Comparison of ENCODE assay signal across 12 mouse cellular contexts in the genomic region with DNA sequence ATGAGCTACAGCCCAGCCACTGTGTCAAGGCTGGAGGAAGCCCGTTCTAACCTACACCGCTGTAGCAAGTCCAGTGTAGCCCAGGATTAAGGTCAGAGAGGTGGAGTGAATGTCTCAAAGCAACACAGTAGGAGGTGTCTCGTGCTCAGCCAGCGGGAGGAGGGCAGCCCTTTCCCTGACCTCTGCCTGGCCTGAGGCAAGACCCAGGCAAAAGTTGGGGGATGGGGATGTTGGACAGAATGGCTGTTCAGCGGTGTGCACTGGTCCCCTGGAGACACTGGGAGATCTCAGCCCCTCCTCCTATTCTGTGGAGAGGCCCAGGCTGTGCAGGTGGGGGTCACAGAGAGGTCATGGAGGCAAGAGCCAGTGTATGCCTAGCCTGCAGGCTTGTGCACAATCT. TPM values are rescaled to one million over a fixed set of nuclear protein-coding genes. Genes with fewer than 3 reads are reported as not detected.
DNase-seq lines count a peak whose midpoint lies in the region; ATAC-seq and TF ChIP-seq lines count a peak whose summit lies in the region.
"Had no signal": no experiment of that assay in that cellular context is flagged by ENCODE, and none has a peak within 500 bp of the region (broad histone marks: within the 10 kb centered on the region; RNA-seq: fewer than 3 reads in every experiment).

No protein-coding gene starts in this region.

- 11% methylated on average over 5 of the region's 5 CpGs for WGBS in heart, embryonic 13.5 days
- WGBS in liver, embryonic 14.5 days (ENCODE audit: insufficient replicate concordance), result 30% methylated on average over 5 of the region's 5 CpGs

- no peak for ATAC-seq in heart, embryonic 13.5 days (ENCODE audit: extremely low read depth, insufficient number of reproducible peaks, low FRiP score, low TSS enrichment)
- peak; percentile 33; the same call in 1 of the 2 replicates for ATAC-seq in liver, embryonic 14.5 days (ENCODE audit: insufficient read depth)
- no peak for ATAC-seq in megakaryocyte progenitor cell, adult 5-6 weeks (replicated peaks; ENCODE audit: poor library complexity)
- ATAC-seq: CD4-positive, CD25-positive, alpha-beta regulatory T cell, adult 4 months; lung, postnatal 0 days had no signal

- 0 out of 2 replicates have a peak overlapping the region, but pooled peaks have one; percentile 25 for H3K9ac ChIP-seq in heart, embryonic 13.5 days
- no peak overlapping the region for H3K9ac ChIP-seq in liver, embryonic 14.5 days (replicated peaks)
- H3K9ac ChIP-seq: embryonic facial prominence, embryonic 13.5 days had no signal

- H3K4me3 ChIP-seq in heart, embryonic 13.5 days, result no peak overlapping the region
- no peak overlapping the region for H3K4me3 ChIP-seq in liver, embryonic 14.5 days (ENCODE audit: insufficient read depth in 1 of 2, low read depth in 2 of 2, low read length in 2 of 2)
- H3K4me3 ChIP-seq: embryonic facial prominence, embryonic 13.5 days had no signal

- no peaks in the 10 kb centered on the region for H3K36me3 ChIP-seq in heart, embryonic 13.5 days
- no peaks in the 10 kb centered on the region for H3K36me3 ChIP-seq in liver, embryonic 14.5 days (replicated peaks; ENCODE audit: control insufficient read depth, insufficient read depth, low read depth)
- H3K36me3 ChIP-seq: embryonic facial prominence, embryonic 13.5 days had no signal

- peaks cover 35% of the 10 kb centered on the region for H3K4me1 ChIP-seq in heart, embryonic 13.5 days
- H3K4me1 ChIP-seq in liver, embryonic 14.5 days (replicated peaks; ENCODE audit: control insufficient read depth in 2 of 2, insufficient read depth in 2 of 2, low read length in 1 of 2), result peaks cover 1 to 21% of the 10 kb centered on the region in 2 experiments; a peak in 3 of 4 replicates

- H3K27me3 ChIP-seq in heart, embryonic 13.5 days (replicated peaks), result no peaks in the 10 kb centered on the region
- no peaks in the 10 kb centered on the region; the same call in 1 of the 2 replicates for H3K27me3 ChIP-seq in liver, embryonic 14.5 days (ENCODE audit: control insufficient read depth, insufficient read depth, low read length)
- H3K27me3 ChIP-seq: embryonic facial prominence, embryonic 13.5 days had no signal

- TF ChIP-seq EP300 in liver, embryonic 14.5 days (IDR thresholded peaks at IDR 0.05; ENCODE audit: low read depth), result no peak

- TF ChIP-seq CTCF in liver, embryonic 14.5 days (IDR thresholded peaks at IDR 0.05; ENCODE audit: low read depth), result no peak

- peak overlapping the region; percentile 17; the same call in 1 of the 2 replicates for H3K27ac ChIP-seq in heart, embryonic 13.5 days (replicated peaks)
- no peak overlapping the region for H3K27ac ChIP-seq in liver, embryonic 14.5 days
- H3K27ac ChIP-seq: embryonic facial prominence, embryonic 13.5 days had no signal

- H3K4me2 ChIP-seq in heart, embryonic 13.5 days, result no peak overlapping the region
- H3K4me2 ChIP-seq in liver, embryonic 14.5 days (ENCODE audit: low read depth), result no peak overlapping the region
- H3K4me2 ChIP-seq: embryonic facial prominence, embryonic 13.5 days had no signal

- H3K9me3 ChIP-seq in heart, embryonic 13.5 days, result no peaks in the 10 kb centered on the region
- no peaks in the 10 kb centered on the region for H3K9me3 ChIP-seq in liver, embryonic 14.5 days (ENCODE audit: control insufficient read depth, low read length)
- H3K9me3 ChIP-seq: embryonic facial prominence, embryonic 13.5 days had no signal

- no peak for DNase-seq in heart, adult 11 months
- DNase-seq in Muller cell, postnatal 12 days (ENCODE audit: inconsistent ontology term), result peak; percentile 16
- peak; percentile 77 for DNase-seq in kidney, adult 18-20 months
- no peak for DNase-seq in liver, embryonic 14.5 days (ENCODE audit: low read depth in 3 of 3, low spot score in 3 of 3)
- DNase-seq in cerebellum, adult 18-20 months, result no peak
- DNase-seq in thymus, postnatal 25 days, result no peak

RNA-seq across cellular contexts. Expression of a gene that starts 24.2 kb away (rescaled TPM):
- 1.7 and 2.1 TPM in 2 replicates for polyA plus RNA-seq in heart, embryonic 13.5 days (2015; fragmentation: Nextera tagmentation; extraction: Ambion mirVana)
- polyA plus RNA-seq in liver, embryonic 14.5 days (2012; rRNA removed), result not detected in 2 replicates
- polyA plus RNA-seq in liver, embryonic 14.5 days (2014; fragmentation: Nextera tagmentation; extraction: Ambion mirVana), result not detected in 2 replicates
- not detected in 2 replicates for total RNA-seq in megakaryocyte progenitor cell, adult 5-6 weeks (2015)
- total RNA-seq in megakaryocyte progenitor cell, adult 5-6 weeks (2017), result not detected in 2 replicates
- total RNA-seq: granulocyte monocyte progenitor cell, adult 5-6 weeks had no signal

RNA-seq across cellular contexts. Expression of a gene that starts 28.4 kb away (rescaled TPM):
- polyA plus RNA-seq in heart, embryonic 13.5 days (2015; fragmentation: Nextera tagmentation; extraction: Ambion mirVana), result 72.7 and 81.4 TPM in 2 replicates
- polyA plus RNA-seq in liver, embryonic 14.5 days (2012; rRNA removed), result 12.0 and 14.5 TPM in 2 replicates
- 23.3 and 25.6 TPM in 2 replicates for polyA plus RNA-seq in liver, embryonic 14.5 days (2014; fragmentation: Nextera tagmentation; extraction: Ambion mirVana)
- total RNA-seq in megakaryocyte progenitor cell, adult 5-6 weeks (2015), result 15.4 and 20.2 TPM in 2 replicates
- total RNA-seq in megakaryocyte progenitor cell, adult 5-6 weeks (2017), result 15.4 and 19.9 TPM in 2 replicates

RNA-seq across cellular contexts. Expression of a gene that starts 50.9 kb away (rescaled TPM):
- 20.0 and 21.8 TPM in 2 replicates for polyA plus RNA-seq in heart, embryonic 13.5 days (2015; fragmentation: Nextera tagmentation; extraction: Ambion mirVana)
- 25.8 and 27.0 TPM in 2 replicates for polyA plus RNA-seq in liver, embryonic 14.5 days (2012; rRNA removed)
- 25.9 and 26.2 TPM in 2 replicates for polyA plus RNA-seq in liver, embryonic 14.5 days (2014; fragmentation: Nextera tagmentation; extraction: Ambion mirVana)
- 8.2 and 11.0 TPM in 2 replicates for total RNA-seq in megakaryocyte progenitor cell, adult 5-6 weeks (2015)
- 23.9 and 24.2 TPM in 2 replicates for total RNA-seq in megakaryocyte progenitor cell, adult 5-6 weeks (2017)

RNA-seq across cellular contexts. Expression of a gene that starts 55.5 kb away (rescaled TPM):
- polyA plus RNA-seq in heart, embryonic 13.5 days (2015; fragmentation: Nextera tagmentation; extraction: Ambion mirVana), result 30.3 and 37.0 TPM in 2 replicates
- 0.34 and 0.49 TPM in 2 replicates for polyA plus RNA-seq in liver, embryonic 14.5 days (2012; rRNA removed)
- 0.09 TPM in 1 of 2 replicates, not detected in the other for polyA plus RNA-seq in liver, embryonic 14.5 days (2014; fragmentation: Nextera tagmentation; extraction: Ambion mirVana)
- not detected in 2 replicates for total RNA-seq in megakaryocyte progenitor cell, adult 5-6 weeks (2015)
- not detected in 2 replicates for total RNA-seq in megakaryocyte progenitor cell, adult 5-6 weeks (2017)
- total RNA-seq: granulocyte monocyte progenitor cell, adult 5-6 weeks had no signal
- polyA plus RNA-seq: CD4-positive, CD25-positive, alpha-beta regulatory T cell, adult 4 months had no signal

Comparison
In these comparisons a context has a peak if more than half of its experiments do, and no peak if none do; other contexts are left out.
1. DNase-seq: peak in Muller cell, postnatal 12 days (single experiment) and kidney, adult 18-20 months (single experiment); none in heart, adult 11 months (single experiment), liver, embryonic 14.5 days (0 of 3), cerebellum, adult 18-20 months (0 of 2) and thymus, postnatal 25 days (single experiment).